Mouse (Mus musculus) G1E (cell line): ENCODE measurements at regions not wholly inside any gene's neighbourhood (a gene's known extent, or its start where the extent isn't known, plus 50 kb on each side); places are given as distances from the start of the nearest gene placed in this dataset.

Source experiments
- ATAC-seq: 2 replicates; pipeline ENCODE4 v1.8.0; 2016; ENCODE audit warnings: mild to moderate bottlenecking; ENCODE audit not compliant: insufficient number of reproducible peaks, poor library complexity, low FRiP score, severe bottlenecking; ENCODE audit errors: extremely low read depth
- DNase-seq: peaks from one replicate; pipeline ENCODE4 v3.0.0; 2012; ENCODE audit warnings: low spot score
- H3K27me3 ChIP-seq: 2 replicates; pipeline ENCODE4 v1.6.1; 2012; ENCODE audit warnings: mild to moderate bottlenecking, low read length, inconsistent platforms; ENCODE audit not compliant: insufficient read depth
- H3K36me3 ChIP-seq: replicated peaks from 2 replicates; pipeline ENCODE3; 2012; ENCODE audit warnings: mild to moderate bottlenecking, inconsistent platforms
- H3K4me1 ChIP-seq: 2 replicates; pipeline ENCODE4 v1.6.1; 2012; ENCODE audit warnings: low read depth, low read length, inconsistent platforms, mixed read lengths; ENCODE audit not compliant: insufficient read depth
- H3K4me3 ChIP-seq: 2 replicates; pipeline ENCODE4 v1.5.1; 2012; ENCODE audit warnings: low read depth, mild to moderate bottlenecking, inconsistent platforms, low read length, moderate library complexity, mixed read lengths
- H3K9me3 ChIP-seq: replicated peaks from 2 replicates; pipeline ENCODE4 v1.6.1; 2012; ENCODE audit warnings: inconsistent platforms
- CTCF ChIP-seq: IDR thresholded peaks from 2 replicates; pipeline ENCODE4 v1.5.1; 2012; ENCODE audit warnings: low read depth, low read length, inconsistent platforms, mixed read lengths
- GATA1 ChIP-seq: IDR thresholded peaks from 2 replicates; pipeline ENCODE4 v1.6.1; 2012; ENCODE audit warnings: borderline replicate concordance, low read length, inconsistent platforms, mixed read lengths
- GATA2 ChIP-seq: IDR thresholded peaks from 2 replicates; pipeline ENCODE4 v1.6.1; 2012; ENCODE audit warnings: low read depth, low read length, inconsistent platforms, borderline replicate concordance
- POLR2AphosphoS5 ChIP-seq: IDR thresholded peaks from 2 replicates; pipeline ENCODE4 v1.6.1; 2012; ENCODE audit warnings: low read depth, low read length, inconsistent platforms; ENCODE audit not compliant: insufficient replicate concordance
- TAL1 ChIP-seq: conservative IDR thresholded peaks from 2 replicates; pipeline ENCODE4 v1.6.1; 2012; ENCODE audit warnings: low read depth, low read length, inconsistent platforms, mixed read lengths

DNA sequence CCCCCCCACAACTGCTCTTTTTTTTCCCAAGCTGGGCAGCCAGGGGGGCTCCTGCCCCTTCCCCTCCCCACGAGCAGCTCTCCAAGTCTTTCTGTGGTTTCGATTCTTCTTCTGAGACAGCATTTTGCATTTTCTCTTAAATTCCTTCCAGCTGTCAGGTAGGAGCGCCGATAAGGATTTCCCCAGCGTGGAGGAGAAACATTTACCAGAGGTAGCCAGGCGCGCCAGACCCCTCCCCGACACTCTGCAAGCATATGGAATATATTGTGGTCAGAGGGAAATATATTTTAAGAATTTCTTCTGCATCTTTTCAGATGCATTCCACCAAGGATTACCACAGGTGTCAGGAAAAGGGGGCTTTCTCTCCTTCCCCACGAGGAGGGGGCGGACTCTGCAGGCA, 111.9 kb downstream of the Tbx5 start:
- Histone ChIP-seq H3K27me3 (no peaks in the 10 kb centered on the region), H3K4me1 (no peaks in the 10 kb centered on the region), H3K4me3 (no peak overlapping the region), H3K9me3 (peaks cover 59% of the 10 kb centered on the region), H3K36me3 (no peaks in the 10 kb centered on the region)
- TF ChIP-seq TAL1 (no peak), CTCF (no peak)
- ATAC-seq (no peak), DNase-seq (no peak)

DNA sequence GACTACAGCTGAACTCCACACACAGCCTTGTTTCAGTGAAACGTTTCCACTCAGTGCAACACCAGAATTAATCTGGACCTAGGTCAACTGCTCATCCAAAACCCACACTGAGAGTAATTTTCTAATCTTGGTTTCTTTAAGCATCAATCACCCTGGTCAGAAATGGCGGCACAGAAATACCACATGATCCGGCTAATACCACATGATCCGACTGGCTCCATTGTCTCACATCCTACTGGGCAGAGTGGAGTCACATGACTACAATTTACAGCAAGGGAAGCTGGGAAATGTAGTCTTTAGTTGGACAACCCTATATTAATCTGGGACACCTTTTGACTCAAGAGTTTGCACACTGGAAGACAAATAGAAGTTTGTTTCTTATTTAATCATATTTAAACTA, 115.9 kb downstream of the Tbx5 start:
- H3K4me3 ChIP-seq: no peak overlapping the region
- DNase-seq: no peak
- no peak for ATAC-seq
- no peaks in the 10 kb centered on the region for H3K4me1 ChIP-seq
- TF ChIP-seq POLR2AphosphoS5: no peak
- no peak for TF ChIP-seq GATA2
- no peak for TF ChIP-seq GATA1
- TF ChIP-seq CTCF: no peak
- TF ChIP-seq TAL1: no peak
- H3K27me3 ChIP-seq: no peaks in the 10 kb centered on the region
- H3K36me3 ChIP-seq: no peaks in the 10 kb centered on the region
- peaks cover 50% of the 10 kb centered on the region for H3K9me3 ChIP-seq

DNA sequence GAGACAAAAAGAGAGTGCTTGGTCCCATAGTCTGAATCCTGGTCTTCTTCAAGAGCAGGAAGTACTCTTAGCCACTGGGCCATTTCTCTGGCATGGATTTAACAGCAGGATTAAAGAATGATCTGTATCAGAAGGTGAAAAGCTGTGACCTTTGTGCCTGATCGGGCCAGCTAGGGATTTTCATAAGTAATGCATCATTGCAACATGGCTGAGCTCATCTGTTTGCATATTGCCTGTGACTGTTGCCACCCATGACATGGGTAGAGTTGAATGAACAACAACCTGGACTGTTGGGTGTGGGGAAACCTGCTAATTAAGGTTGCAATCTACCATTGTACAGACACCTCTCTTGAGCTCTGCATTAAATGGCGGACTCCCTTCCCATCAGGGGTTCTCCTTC, 119.6 kb downstream of the Tbx5 start:
- TF ChIP-seq GATA2 (no peak), TAL1 (no peak), GATA1 (no peak), POLR2AphosphoS5 (no peak), CTCF (no peak)
- no peak for DNase-seq

DNA sequence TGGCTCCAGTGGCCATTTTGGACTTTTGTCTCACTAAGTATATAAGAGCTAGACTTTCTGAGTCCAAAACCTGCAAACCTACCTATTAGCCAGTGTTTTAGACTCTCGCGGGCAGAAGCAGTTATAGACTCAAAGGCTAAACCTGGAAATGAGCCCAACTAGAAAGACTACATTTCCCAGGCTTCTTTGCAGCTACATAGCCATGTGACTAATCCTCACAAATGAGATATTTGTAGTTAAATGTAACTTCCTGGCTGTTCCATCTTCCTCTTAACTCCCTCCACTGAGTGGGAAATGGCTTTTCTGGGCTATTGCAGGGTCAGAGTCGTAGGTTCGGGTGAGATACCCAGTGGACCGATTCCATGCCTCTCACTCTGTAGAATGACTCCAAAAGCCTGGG, 120.7 kb downstream of the Tbx5 start:
- no peak for TF ChIP-seq GATA1
- no peak for TF ChIP-seq CTCF
- no peak for TF ChIP-seq POLR2AphosphoS5
- no peak for TF ChIP-seq TAL1
- no peak for TF ChIP-seq GATA2
- no peak for ATAC-seq
- peaks cover 55% of the 10 kb centered on the region for H3K9me3 ChIP-seq

More for the DNA sequence above, 119.6 kb downstream of the Tbx5 start:
- Histone ChIP-seq H3K4me3 (no peak overlapping the region), H3K27me3 (no peaks in the 10 kb centered on the region), H3K9me3 (peaks cover 63% of the 10 kb centered on the region), H3K36me3 (no peaks in the 10 kb centered on the region), H3K4me1 (no peaks in the 10 kb centered on the region)
- ATAC-seq: no peak

DNA sequence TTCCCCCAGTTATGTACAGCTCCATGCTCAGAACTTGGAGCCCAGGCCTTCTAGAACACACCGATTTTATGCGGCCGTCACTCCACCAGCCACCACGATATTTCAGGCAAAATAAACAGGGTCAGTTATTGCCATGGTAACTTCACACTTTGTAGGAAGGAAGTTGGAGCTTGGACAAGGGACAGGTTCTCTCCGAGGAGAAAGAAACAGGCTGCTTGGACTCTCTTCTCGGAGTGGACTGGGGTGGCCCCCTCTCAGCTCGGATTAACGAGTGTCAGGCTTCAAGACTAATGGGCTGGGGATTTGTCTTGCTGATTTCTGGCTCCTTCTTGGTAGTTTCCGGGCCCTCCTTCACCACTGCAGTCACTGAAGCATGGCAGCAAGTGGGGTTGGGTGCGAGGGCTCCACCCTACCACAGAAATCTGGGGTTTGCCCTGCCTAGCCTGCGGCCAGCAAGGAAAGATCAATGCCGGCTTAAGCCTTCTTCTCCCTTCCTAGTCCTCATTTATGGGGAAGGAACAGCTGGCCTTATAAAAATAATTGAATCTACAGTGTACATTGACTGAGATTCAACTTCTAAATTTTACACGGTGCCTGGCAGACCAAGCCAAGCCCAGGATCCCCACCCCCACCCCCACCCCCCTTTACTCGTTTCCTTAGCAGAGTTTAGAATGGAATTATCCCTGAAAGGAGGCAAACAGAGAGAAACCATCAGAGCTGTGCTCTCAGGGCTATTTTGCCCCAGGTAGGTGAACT, 121.5 kb downstream of the Tbx5 start:
- no peaks in the 10 kb centered on the region for H3K4me1 ChIP-seq
- TF ChIP-seq GATA1: no peak
- no peak for TF ChIP-seq CTCF
- TF ChIP-seq POLR2AphosphoS5: no peak
- TF ChIP-seq TAL1: no peak
- TF ChIP-seq GATA2: no peak
- H3K36me3 ChIP-seq: no peaks in the 10 kb centered on the region
- H3K27me3 ChIP-seq: no peaks in the 10 kb centered on the region
- H3K9me3 ChIP-seq: peaks cover 55% of the 10 kb centered on the region
- no peak for DNase-seq
- no peak for ATAC-seq
- no peak overlapping the region for H3K4me3 ChIP-seq

More for the DNA sequence above, 120.7 kb downstream of the Tbx5 start:
- Histone ChIP-seq H3K27me3 (no peaks in the 10 kb centered on the region), H3K4me1 (no peaks in the 10 kb centered on the region), H3K36me3 (no peaks in the 10 kb centered on the region), H3K4me3 (no peak overlapping the region)
- DNase-seq: no peak

DNA sequence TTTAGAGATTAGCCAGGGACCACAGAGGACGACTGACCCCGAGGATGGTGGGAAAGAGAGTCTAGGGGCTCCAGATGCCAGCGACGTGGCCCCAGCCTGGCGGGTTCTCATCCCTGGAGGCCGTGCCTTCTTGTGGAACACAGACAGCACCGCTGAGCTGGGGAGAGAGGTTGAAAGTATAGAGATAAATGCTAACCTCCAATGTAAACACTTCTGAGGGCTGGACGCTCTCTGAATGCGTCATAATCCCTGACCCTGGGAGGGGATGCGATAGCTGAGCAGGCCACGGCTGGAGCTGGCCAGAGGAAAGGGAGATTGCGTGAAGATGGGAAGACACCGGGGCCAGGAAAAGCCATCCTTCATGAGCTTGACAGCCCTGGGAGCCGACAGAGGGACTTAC, 126.5 kb downstream of the Tbx5 start:
- TF ChIP-seq TAL1 (no peak), POLR2AphosphoS5 (no peak), CTCF (no peak), GATA2 (no peak), GATA1 (no peak)
- ATAC-seq: no peak
- no peak for DNase-seq
- Histone ChIP-seq H3K9me3 (peaks cover 70% of the 10 kb centered on the region), H3K4me3 (no peak overlapping the region), H3K27me3 (no peaks in the 10 kb centered on the region), H3K36me3 (no peaks in the 10 kb centered on the region), H3K4me1 (no peaks in the 10 kb centered on the region)

DNA sequence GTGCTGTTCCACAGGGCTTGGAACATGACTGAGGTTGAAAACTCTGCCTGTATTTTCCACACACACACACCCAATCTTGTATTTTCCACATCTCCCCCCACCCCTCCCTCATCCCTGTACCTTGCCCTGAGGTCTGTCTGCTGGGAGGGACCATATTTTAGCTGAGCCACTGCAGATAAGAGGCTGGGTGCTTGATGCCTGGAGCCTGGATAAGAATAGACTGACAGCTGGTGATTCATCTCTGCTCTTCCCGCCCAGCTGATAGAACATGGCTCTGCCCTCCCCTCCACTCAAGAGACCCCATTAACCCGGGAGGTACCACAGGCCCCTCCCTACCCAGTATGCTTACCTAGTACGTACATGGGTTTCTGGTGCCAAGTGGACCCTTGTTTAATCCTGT, 132.3 kb downstream of the Tbx5 start:
- H3K4me3 ChIP-seq: no peak overlapping the region
- no peaks in the 10 kb centered on the region for H3K36me3 ChIP-seq
- no peaks in the 10 kb centered on the region for H3K27me3 ChIP-seq
- no peaks in the 10 kb centered on the region for H3K4me1 ChIP-seq
- ATAC-seq (no peak), DNase-seq (no peak)
- TF ChIP-seq POLR2AphosphoS5 (no peak), GATA2 (no peak), TAL1 (no peak), CTCF (no peak), GATA1 (no peak)
- peaks cover 73% of the 10 kb centered on the region for H3K9me3 ChIP-seq
